Mouse (Mus musculus): ENCODE measurements at regions not wholly inside any gene's neighbourhood (a gene's known extent, or its start where the extent isn't known, plus 50 kb on each side); places are given as distances from the start of the nearest gene placed in this dataset.
"Not testable (repeated sequence)": the region's sequence is repeated elsewhere in the genome, so short reads cannot be mapped to it uniquely, and the experiment has no call there.

DNA sequence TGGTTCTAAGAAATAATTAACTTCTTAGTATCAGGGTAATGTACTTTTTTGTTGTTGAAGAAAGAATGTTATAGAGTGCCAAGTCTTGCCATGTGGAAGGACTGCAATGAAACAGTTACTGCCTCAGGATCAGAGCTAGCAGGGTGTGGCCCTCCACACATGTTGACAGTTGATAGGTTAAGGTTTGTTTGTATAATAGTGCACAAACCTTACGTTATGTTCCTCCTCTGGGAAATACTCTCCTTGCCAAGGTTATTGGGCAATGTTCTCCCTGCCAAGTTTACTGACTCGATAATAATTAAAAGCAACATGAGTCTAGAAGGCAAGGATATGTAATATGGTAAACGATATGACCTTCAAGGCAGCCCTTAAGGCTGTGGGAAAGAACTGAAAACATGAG, 799.2 kb downstream of the Rab28 start:
- DNase-seq (ENCODE audit: low read depth, low spot score), result no peak

GRCm38 (mm10) chr5:40901742-40902141, 806.2 kb downstream of the Rab28 start:
- DNase-seq (ENCODE audit: low read depth, low spot score), result no peak

DNA sequence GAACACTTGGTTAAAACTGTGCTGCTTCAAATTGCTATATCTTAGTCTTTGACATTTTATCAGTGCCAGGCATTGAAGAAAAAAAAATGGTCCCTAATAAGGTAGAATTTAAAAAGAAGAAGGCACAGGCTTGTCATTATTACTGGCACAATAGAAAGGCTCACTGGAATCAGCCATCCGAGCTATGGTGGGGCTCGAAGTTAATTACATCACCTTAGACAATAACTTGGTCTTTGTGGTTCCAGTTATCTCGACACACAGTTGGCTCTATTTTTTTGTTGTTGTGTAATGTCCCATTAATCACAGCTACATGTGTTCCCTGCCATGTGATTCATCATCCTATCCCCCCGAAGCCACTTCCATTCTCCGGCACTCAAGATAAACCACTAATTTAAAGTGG, 825.1 kb downstream of the Rab28 start:
- no peak for DNase-seq (ENCODE audit: low read depth, low spot score)

DNA sequence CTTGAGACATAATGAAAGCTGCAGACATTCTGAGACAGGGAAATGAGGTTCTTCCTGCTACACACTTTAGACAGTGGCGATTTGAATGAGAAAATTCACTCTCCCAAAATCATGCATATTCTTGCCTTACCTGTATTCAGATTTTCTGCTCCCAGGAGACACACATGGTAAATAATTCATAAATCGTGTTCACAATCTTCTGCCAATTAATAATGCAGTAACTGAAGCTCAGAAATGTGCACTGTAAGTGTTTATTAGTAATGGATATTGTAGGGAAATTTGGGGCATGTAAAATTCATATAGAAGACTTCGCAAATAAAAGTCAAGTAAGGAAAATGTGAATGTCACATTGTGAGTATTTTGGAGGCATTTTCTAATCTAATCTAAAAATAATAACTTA, 830.2 kb downstream of the Rab28 start:
- DNase-seq (ENCODE audit: low read depth, low spot score), result no peak

DNA sequence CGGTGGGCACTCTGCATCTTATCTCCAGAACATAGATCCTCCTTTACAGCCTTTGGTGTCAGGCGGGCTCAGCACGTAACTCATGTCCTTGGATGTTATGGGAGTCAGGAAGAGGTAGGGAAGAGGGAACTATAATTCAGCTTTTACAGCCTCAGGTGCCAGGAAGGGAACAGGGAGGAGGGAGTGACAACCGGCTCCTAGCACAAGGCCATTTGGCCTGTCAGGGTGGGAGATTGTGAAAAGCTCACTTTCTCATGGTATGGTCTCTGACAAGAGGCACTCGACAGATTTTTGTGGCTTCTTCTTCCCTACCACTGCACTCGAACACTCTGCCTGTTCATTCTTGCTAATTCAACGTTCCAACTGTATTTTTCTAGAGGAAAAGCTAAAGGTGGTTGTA, 845.6 kb downstream of the Rab28 start:
- not testable (repeated sequence) for DNase-seq (ENCODE audit: low read depth, low spot score)

Measured in brain, embryonic 18.5 days (tissue).